Mouse (Mus musculus) B cell, adult (primary cell): ENCODE measurements around the gene Prl3a1. TPM values are rescaled to one million over a fixed set of nuclear protein-coding genes. Genes with fewer than 3 reads are reported as not detected.

Experiments
- total RNA-seq: library from RNA; stranded (reverse); gene quantifications from 4 replicates; pipeline ENCODE4 v1.2.4, GENCODE M21; 2023; ENCODE audit not compliant: inconsistent age

The Prl3a1 gene
- not detected in 4 replicates for total RNA-seq

GRCm38 (mm10) chr13:27259136-27259535, at the start of gene Prl3a1:
Gene Prl3a1, plus strand, starts transcription at chr13:27259436.

GRCm38 (mm10) chr13:27241547-27241946, 17.7 kb upstream of the Prl3a1 start, which contains the start of gene Prl3b1:
Gene Prl3b1, plus strand, starts transcription at chr13:27241847.

GRCm38 (mm10) chr13:27312334-27313225, 53.3 kb downstream of the Prl3a1 start, which contains the start of gene Prl6a1:
Gene Prl6a1, plus strand, starts transcription at chr13:27312627.

Other genes starting within 250 kb of the Prl3a1 start
- gene Prl, start 201.9 kb upstream of the Prl3a1 start, total RNA-seq, result not detected in 4 replicates
- gene Prl3d1, start 165.2 kb upstream of the Prl3a1 start, total RNA-seq, result not detected in 4 replicates
- not detected in 4 replicates for gene Prl3d2, start 137.7 kb upstream of the Prl3a1 start, total RNA-seq
- not detected in 4 replicates for gene Prl3d3, start 102.6 kb upstream of the Prl3a1 start, total RNA-seq
- gene Prl3c1, start 62.8 kb upstream of the Prl3a1 start, total RNA-seq, result not detected in 4 replicates
- gene Prl3b1, start 17.6 kb upstream of the Prl3a1 start, total RNA-seq, result not detected in 4 replicates
- not detected in 4 replicates for gene Prl6a1, start 53.2 kb downstream of the Prl3a1 start, total RNA-seq
- gene Prl8a2, start 86.2 kb downstream of the Prl3a1 start, total RNA-seq, result not detected in 4 replicates
- not detected in 4 replicates for gene Prl2b1, start 131.4 kb downstream of the Prl3a1 start, total RNA-seq
- not detected in 4 replicates for gene Prl8a6, start 179.3 kb downstream of the Prl3a1 start, total RNA-seq